8 mouse cellular contexts compared by ENCODE assay signal in the genomic region with DNA sequence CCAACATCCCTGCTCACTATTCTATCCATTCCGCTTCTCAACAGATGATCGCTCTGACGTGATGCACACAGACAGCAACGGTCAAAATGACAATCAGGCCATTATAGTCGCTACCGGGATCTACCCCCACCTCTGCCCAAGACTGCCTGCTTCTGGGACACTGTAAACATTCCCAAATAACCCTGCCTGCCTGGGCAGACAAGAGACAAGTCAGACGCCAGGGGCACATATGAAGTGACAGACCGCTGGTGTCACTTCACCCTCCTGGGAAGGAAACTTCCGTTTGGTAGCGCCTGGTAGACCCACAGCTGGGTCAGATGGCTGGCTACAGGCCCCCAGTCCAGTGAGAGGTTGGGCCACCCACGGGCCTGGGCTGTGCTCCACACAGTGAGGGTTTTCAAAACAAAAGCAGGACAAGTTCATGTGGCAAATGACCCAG. TPM values are rescaled to one million over a fixed set of nuclear protein-coding genes. Genes with fewer than 3 reads are reported as not detected.
DNase-seq lines count a peak whose midpoint lies in the region; ATAC-seq and TF ChIP-seq lines count a peak whose summit lies in the region.

No protein-coding gene starts in this region.

- intact Hi-C loops in gastrocnemius, adult 2 months (cut with DNase I), result no loop called here

- peak overlapping the region; percentile 88 for H3K4me3 ChIP-seq in gastrocnemius, adult 2 months
- H3K4me3 ChIP-seq in embryonic facial prominence, embryonic 10.5 days, result peak overlapping the region; percentile 89
- peak overlapping the region; percentile 79 for H3K4me3 ChIP-seq in hindbrain, embryonic 13.5 days
- H3K4me3 ChIP-seq in macrophage (ENCODE audit: inconsistent target), result peak overlapping the region; percentile 59
- H3K4me3 ChIP-seq in stomach, postnatal 0 days (ENCODE audit: low read depth, low read length), result peak overlapping the region; percentile 79

- H3K27ac ChIP-seq in gastrocnemius, adult 2 months, result peak overlapping the region; percentile 90
- H3K27ac ChIP-seq in embryonic facial prominence, embryonic 10.5 days (replicated peaks), result no peak overlapping the region
- no peak overlapping the region for H3K27ac ChIP-seq in hindbrain, embryonic 13.5 days
- H3K27ac ChIP-seq in macrophage, result no peak overlapping the region
- no peak overlapping the region for H3K27ac ChIP-seq in stomach, postnatal 0 days (replicated peaks)

- no peak for TF ChIP-seq EP300 in stomach, postnatal 0 days (optimal IDR thresholded peaks at IDR 0.05)

- H3K4me1 ChIP-seq in embryonic facial prominence, embryonic 10.5 days, result peaks cover 33% of the 10 kb centered on the region
- peaks cover 27% of the 10 kb centered on the region for H3K4me1 ChIP-seq in hindbrain, embryonic 13.5 days (replicated peaks)
- H3K4me1 ChIP-seq in stomach, postnatal 0 days (replicated peaks; ENCODE audit: control insufficient read depth, insufficient read depth), result no peaks in the 10 kb centered on the region

- peak; percentile 71 for DNase-seq in gastrocnemius, adult 2 months
- DNase-seq in gastrocnemius, postnatal 25 days, result no peak
- peak; percentile 49 for DNase-seq in 416B (ENCODE audit: low read depth)
- DNase-seq in embryonic facial prominence, embryonic 10.5 days (ENCODE audit: low spot score), result no peak
- no peak for DNase-seq in stomach, postnatal 0 days (ENCODE audit: low spot score)
- DNase-seq in embryo, embryonic 10 days (ENCODE audit: low spot score), result no peak

- peak overlapping the region; percentile 98 for H3K4me2 ChIP-seq in hindbrain, embryonic 13.5 days
- peak overlapping the region; percentile 93 for H3K4me2 ChIP-seq in stomach, postnatal 0 days (replicated peaks; ENCODE audit: low read depth)

- ATAC-seq in hindbrain, embryonic 13.5 days (ENCODE audit: low FRiP score), result no peak
- no peak for ATAC-seq in stomach, postnatal 0 days (ENCODE audit: low FRiP score, low TSS enrichment)

- no peak for TF ChIP-seq CTCF in gastrocnemius, adult 2 months (IDR thresholded peaks at IDR 0.05)
- TF ChIP-seq CTCF in stomach, postnatal 0 days (IDR thresholded peaks at IDR 0.05; ENCODE audit: low read depth), result no peak

- peak overlapping the region; percentile 91 for H3K9ac ChIP-seq in hindbrain, embryonic 13.5 days
- H3K9ac ChIP-seq in stomach, postnatal 0 days (ENCODE audit: low read length), result peak overlapping the region; percentile 71

- peaks cover 44% of the 10 kb centered on the region for H3K27me3 ChIP-seq in embryonic facial prominence, embryonic 10.5 days (replicated peaks; ENCODE audit: low read depth, poor library complexity, severe bottlenecking)
- peaks cover 26% of the 10 kb centered on the region for H3K27me3 ChIP-seq in hindbrain, embryonic 13.5 days
- no peaks in the 10 kb centered on the region for H3K27me3 ChIP-seq in stomach, postnatal 0 days (ENCODE audit: control insufficient read depth, insufficient read depth, low read length)

- peaks cover 50% of the 10 kb centered on the region for H3K79me2 ChIP-seq in macrophage (ENCODE audit: inconsistent target)

- H3K36me3 ChIP-seq in embryonic facial prominence, embryonic 10.5 days (replicated peaks), result no peaks in the 10 kb centered on the region
- no peaks in the 10 kb centered on the region for H3K36me3 ChIP-seq in hindbrain, embryonic 13.5 days
- H3K36me3 ChIP-seq in macrophage (ENCODE audit: inconsistent target), result no peaks in the 10 kb centered on the region
- H3K36me3 ChIP-seq in stomach, postnatal 0 days (ENCODE audit: control insufficient read depth, insufficient read depth, low read length), result no peaks in the 10 kb centered on the region

- H3K9me3 ChIP-seq in embryonic facial prominence, embryonic 10.5 days, result no peaks in the 10 kb centered on the region
- H3K9me3 ChIP-seq in hindbrain, embryonic 13.5 days, result no peaks in the 10 kb centered on the region
- H3K9me3 ChIP-seq in stomach, postnatal 0 days (ENCODE audit: control insufficient read depth, low read length), result no peaks in the 10 kb centered on the region

- WGBS in embryonic facial prominence, embryonic 10.5 days, result 24% methylated on average over 11 of the region's 11 CpGs
- 31% methylated on average over 11 of the region's 11 CpGs for WGBS in hindbrain, embryonic 13.5 days
- 59% methylated on average over 11 of the region's 11 CpGs for WGBS in macrophage (ENCODE audit: missing documents)
- WGBS in stomach, postnatal 0 days, result 43% methylated on average over 11 of the region's 11 CpGs

RNA-seq across cellular contexts. Expression of gene Sema4d, which starts 1.4 kb away (rescaled TPM):
- 100 to 1,000 TPM; 110 to 132 TPM for total RNA-seq in gastrocnemius, adult 2 months (2021)
- 100 to 1,000 TPM; 132 to 144 TPM for total RNA-seq in gastrocnemius, postnatal 25 days (2021)
- 6.8 and 7.8 TPM in 2 replicates for polyA plus RNA-seq in embryonic facial prominence, embryonic 10.5 days (2016; fragmentation: Nextera tagmentation; extraction: Ambion mirVana)
- polyA plus RNA-seq in hindbrain, embryonic 13.5 days (2015; fragmentation: Nextera tagmentation; extraction: Ambion mirVana), result 10.5 and 10.9 TPM in 2 replicates
- total RNA-seq in macrophage (2018; cell fraction: chromatin; rRNA removed), result 100 to 1,000 TPM; 138 to 587 (median 262) TPM
- 100 to 1,000 TPM; 117 to 388 (median 219) TPM for total RNA-seq in macrophage (2018; cell fraction: cytosol; rRNA removed)
- 100 to 1,000 TPM; 156 to 800 (median 457) TPM for total RNA-seq in macrophage (2018; cell fraction: nucleus; rRNA removed)
- polyA plus RNA-seq in macrophage (2018), result 80.9 to 173 TPM (median 90.3 TPM) in 3 replicates
- polyA plus RNA-seq in stomach, postnatal 0 days (2015; fragmentation: Nextera tagmentation; extraction: Ambion mirVana), result 6.7 and 8.0 TPM in 2 replicates

RNA-seq across cellular contexts. Expression of gene Gadd45g, which starts 54.3 kb away (rescaled TPM):
- total RNA-seq in gastrocnemius, adult 2 months (2021), result 100 to 1,000 TPM in 1 of 2 experiments, 10 to 100 TPM in 1; 22.4 to 127 TPM
- 10 to 100 TPM; 15.3 to 17.4 TPM for total RNA-seq in gastrocnemius, postnatal 25 days (2021)
- polyA plus RNA-seq in embryonic facial prominence, embryonic 10.5 days (2016; fragmentation: Nextera tagmentation; extraction: Ambion mirVana), result 61.5 and 75.2 TPM in 2 replicates
- 113 and 116 TPM in 2 replicates for polyA plus RNA-seq in hindbrain, embryonic 13.5 days (2015; fragmentation: Nextera tagmentation; extraction: Ambion mirVana)
- 10 to 100 TPM in 15 of 26 experiments, 1 to 10 TPM in 11; 3.1 to 36.8 (median 11.1) TPM for total RNA-seq in macrophage (2018; cell fraction: chromatin; rRNA removed)
- 10 to 100 TPM in 10 of 26 experiments, 1 to 10 TPM in 16; 4.8 to 28.2 (median 9.3) TPM for total RNA-seq in macrophage (2018; cell fraction: cytosol; rRNA removed)
- 10 to 100 TPM in 16 of 26 experiments, 1 to 10 TPM in 10; 3.4 to 69.6 (median 11.5) TPM for total RNA-seq in macrophage (2018; cell fraction: nucleus; rRNA removed)
- polyA plus RNA-seq in macrophage (2018), result 8.9 to 19.9 TPM (median 10.3 TPM) in 3 replicates
- polyA plus RNA-seq in stomach, postnatal 0 days (2015; fragmentation: Nextera tagmentation; extraction: Ambion mirVana), result 37.1 and 39.1 TPM in 2 replicates

Comparison
In these comparisons a context has a peak if more than half of its experiments do, and no peak if none do; other contexts are left out.
1. DNase-seq: peak in gastrocnemius, adult 2 months (single experiment) and 416B (single experiment); none in gastrocnemius, postnatal 25 days (single experiment), embryonic facial prominence, embryonic 10.5 days (single experiment), stomach, postnatal 0 days (single experiment) and embryo, embryonic 10 days (single experiment).
2. Peak in every context shown above with its lines, with median percentiles within 50 percentile points of each other: H3K4me3 ChIP-seq.